Comparison of ENCODE assay signal across 7 mouse cellular contexts in the genomic region with DNA sequence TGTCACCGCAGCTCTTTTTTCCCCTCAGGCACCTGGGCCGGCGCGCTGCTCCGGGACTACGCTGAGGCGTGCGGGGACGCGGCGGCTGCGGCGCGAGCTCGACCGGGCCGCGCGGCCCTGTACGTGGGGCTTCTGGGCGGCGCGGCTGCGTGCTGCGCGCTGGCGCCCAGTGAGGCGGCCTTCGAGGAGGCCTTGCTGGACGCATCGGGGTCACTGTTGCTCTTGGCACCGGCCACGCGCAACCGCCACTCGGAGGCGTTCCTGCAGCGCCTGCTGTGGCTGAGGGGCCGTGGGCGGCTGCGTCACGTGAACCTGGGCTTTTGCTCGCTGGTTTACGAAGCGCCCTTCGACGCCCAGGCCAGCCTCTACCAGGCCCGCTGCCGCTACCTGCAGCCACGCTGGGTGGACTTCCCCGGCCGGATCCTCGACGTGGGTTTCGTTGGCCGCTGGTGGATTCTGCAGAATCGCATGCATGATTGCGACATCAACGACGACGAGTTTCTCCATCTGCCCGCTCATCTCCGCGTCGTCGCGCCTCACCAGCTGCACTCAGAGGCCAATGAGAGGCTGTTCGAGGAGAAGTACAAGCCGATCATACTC. TPM values are rescaled to one million over a fixed set of nuclear protein-coding genes. Genes with fewer than 3 reads are reported as not detected.
A peak's percentile ranks its signal among the peaks of the same experiment; 100 is the strongest.
DNase-seq lines count a peak whose midpoint lies in the region; ATAC-seq and TF ChIP-seq lines count a peak whose summit lies in the region.

No protein-coding gene starts in this region.

- no peaks in the 10 kb centered on the region for H3K27me3 ChIP-seq in G1E (ENCODE audit: insufficient read depth, low read length)
- H3K27me3 ChIP-seq in forebrain, embryonic 15.5 days = no peaks in the 10 kb centered on the region
- no peaks in the 10 kb centered on the region for H3K27me3 ChIP-seq in hindbrain, postnatal 0 days (ENCODE audit: insufficient read depth, low read length)
- no peaks in the 10 kb centered on the region for H3K27me3 ChIP-seq in limb, embryonic 11.5 days (ENCODE audit: control insufficient read depth, insufficient read depth, low read length)
- no peaks in the 10 kb centered on the region for H3K27me3 ChIP-seq in midbrain, embryonic 10.5 days (ENCODE audit: low read depth, poor library complexity, severe bottlenecking)

- peak; percentile 27 for DNase-seq in G1E (ENCODE audit: low spot score)
- peak; percentile 74 for DNase-seq in adrenal gland, postnatal 10 days
- peak; percentile 67 for DNase-seq in hindbrain, postnatal 0 days (ENCODE audit: low spot score)
- peak; percentile 45 for DNase-seq in limb, embryonic 11.5 days (ENCODE audit: low spot score)
- peak; percentile 30 for DNase-seq in midbrain, embryonic 10.5 days (ENCODE audit: low spot score)
- DNase-seq in spleen, postnatal 36 days (ENCODE audit: low spot score in 2 of 2) = peak; percentile 35 to 46

- 1% methylated on average over 54 of the region's 69 CpGs for WGBS in forebrain, embryonic 15.5 days
- WGBS in hindbrain, postnatal 0 days = 1% methylated on average over 59 of the region's 69 CpGs
- WGBS in limb, embryonic 11.5 days = 2% methylated on average over 67 of the region's 69 CpGs
- 3% methylated on average over 69 of the region's 69 CpGs for WGBS in midbrain, embryonic 10.5 days

- peak overlapping the region; percentile 92 for H3K27ac ChIP-seq in forebrain, embryonic 15.5 days (replicated peaks)
- peak overlapping the region; percentile 84 for H3K27ac ChIP-seq in hindbrain, postnatal 0 days
- H3K27ac ChIP-seq in limb, embryonic 11.5 days (replicated peaks; ENCODE audit: low read depth, low read length) = peak overlapping the region; percentile 69
- H3K27ac ChIP-seq in midbrain, embryonic 10.5 days (replicated peaks) = peak overlapping the region; percentile 86

- TF ChIP-seq CTCF in G1E (IDR thresholded peaks at IDR 0.05; ENCODE audit: low read depth, low read length) = no peak
- 0 out of 2 replicates have a peak, but pooled peaks have one; percentile 1 for TF ChIP-seq CTCF in hindbrain, postnatal 0 days (IDR thresholded peaks at IDR 0.05; ENCODE audit: low read depth)

- H3K36me3 ChIP-seq in G1E (replicated peaks) = peaks cover 84% of the 10 kb centered on the region
- peaks cover 38% of the 10 kb centered on the region for H3K36me3 ChIP-seq in forebrain, embryonic 15.5 days
- H3K36me3 ChIP-seq in hindbrain, postnatal 0 days (ENCODE audit: insufficient read depth, low read length) = peaks cover 20% of the 10 kb centered on the region
- H3K36me3 ChIP-seq in limb, embryonic 11.5 days (ENCODE audit: control insufficient read depth, insufficient read depth, low read length) = peaks cover 14% of the 10 kb centered on the region
- H3K36me3 ChIP-seq in midbrain, embryonic 10.5 days = peaks cover 58% of the 10 kb centered on the region

- H3K9ac ChIP-seq in forebrain, embryonic 15.5 days (replicated peaks) = peak overlapping the region; percentile 89
- H3K9ac ChIP-seq in hindbrain, postnatal 0 days (replicated peaks; ENCODE audit: low read length) = peak overlapping the region; percentile 91
- H3K9ac ChIP-seq in limb, embryonic 11.5 days (ENCODE audit: low read length) = peak overlapping the region; percentile 90

- ATAC-seq in G1E (ENCODE audit: extremely low read depth, insufficient number of reproducible peaks, low FRiP score, poor library complexity, severe bottlenecking) = no peak
- ATAC-seq in forebrain, embryonic 15.5 days (replicated peaks) = peak; percentile 62
- ATAC-seq in hindbrain, postnatal 0 days = peak; percentile 64
- peak; percentile 40 for ATAC-seq in limb, embryonic 11.5 days (ENCODE audit: insufficient number of reproducible peaks, low FRiP score, low TSS enrichment, low read depth)

- no peaks in the 10 kb centered on the region for H3K9me3 ChIP-seq in G1E (replicated peaks)
- no peaks in the 10 kb centered on the region for H3K9me3 ChIP-seq in forebrain, embryonic 15.5 days
- H3K9me3 ChIP-seq in hindbrain, postnatal 0 days (ENCODE audit: low read length) = no peaks in the 10 kb centered on the region
- no peaks in the 10 kb centered on the region for H3K9me3 ChIP-seq in limb, embryonic 11.5 days (ENCODE audit: control insufficient read depth, low read length)
- no peaks in the 10 kb centered on the region for H3K9me3 ChIP-seq in midbrain, embryonic 10.5 days (replicated peaks)

- H3K4me3 ChIP-seq in G1E (ENCODE audit: low read depth, low read length) = peak overlapping the region; percentile 90
- peak overlapping the region; percentile 100 for H3K4me3 ChIP-seq in forebrain, embryonic 15.5 days
- peak overlapping the region; percentile 64 for H3K4me3 ChIP-seq in hindbrain, postnatal 0 days (ENCODE audit: low read length)
- H3K4me3 ChIP-seq in limb, embryonic 11.5 days (ENCODE audit: low read depth, low read length) = peak overlapping the region; percentile 91
- peak overlapping the region; percentile 92 for H3K4me3 ChIP-seq in midbrain, embryonic 10.5 days

- H3K4me1 ChIP-seq in G1E (ENCODE audit: insufficient read depth, low read depth, low read length) = peaks cover 54% of the 10 kb centered on the region
- H3K4me1 ChIP-seq in forebrain, embryonic 15.5 days = peaks cover 32% of the 10 kb centered on the region
- H3K4me1 ChIP-seq in hindbrain, postnatal 0 days (ENCODE audit: insufficient read depth, low read length) = peaks cover 5% of the 10 kb centered on the region; the same call in 1 of the 2 replicates
- peaks cover 11% of the 10 kb centered on the region for H3K4me1 ChIP-seq in limb, embryonic 11.5 days (ENCODE audit: control insufficient read depth, insufficient read depth, low read length)
- peaks cover 37% of the 10 kb centered on the region for H3K4me1 ChIP-seq in midbrain, embryonic 10.5 days

- peak overlapping the region; percentile 87 for H3K4me2 ChIP-seq in forebrain, embryonic 15.5 days (replicated peaks)
- peak overlapping the region; percentile 81 for H3K4me2 ChIP-seq in hindbrain, postnatal 0 days (ENCODE audit: low read depth, low read length)
- H3K4me2 ChIP-seq in limb, embryonic 11.5 days (ENCODE audit: low read depth, severe bottlenecking) = peak overlapping the region; percentile 95

RNA-seq across cellular contexts. Expression of a gene that starts 0.6 kb away (rescaled TPM):
- 6.8 and 8.5 TPM in 2 replicates for total RNA-seq in G1E (2014; fragmentation: Nextera tagmentation)
- total RNA-seq in G1E (2017) = 13.2 and 19.0 TPM in 2 replicates
- 4.7 and 5.1 TPM in 2 replicates for polyA plus RNA-seq in G1E (2012)
- total RNA-seq in adrenal gland, postnatal 10 days (2021) = 10 to 100 TPM; 22.9 to 25.1 TPM
- 23.1 and 23.7 TPM in 2 replicates for polyA plus RNA-seq in forebrain, embryonic 15.5 days (2015; fragmentation: Nextera tagmentation; extraction: Ambion mirVana)
- 18.6 and 25.5 TPM in 2 replicates for total RNA-seq in hindbrain, postnatal 0 days (2014; rRNA removed)
- 18.4 and 19.3 TPM in 2 replicates for polyA plus RNA-seq in hindbrain, postnatal 0 days (2015; fragmentation: Nextera tagmentation; extraction: Ambion mirVana)
- 14.0 and 18.0 TPM in 2 replicates for polyA plus RNA-seq in limb, embryonic 11.5 days (2014; fragmentation: Nextera tagmentation; extraction: Ambion mirVana)
- 20.4 and 21.6 TPM in 2 replicates for polyA plus RNA-seq in midbrain, embryonic 10.5 days (2016; fragmentation: Nextera tagmentation; extraction: Ambion mirVana)

RNA-seq across cellular contexts. Expression of a gene that starts 0.7 kb away (rescaled TPM):
- total RNA-seq in G1E (2014; fragmentation: Nextera tagmentation) = 25.1 and 25.5 TPM in 2 replicates
- total RNA-seq in G1E (2017) = 30.7 and 35.9 TPM in 2 replicates
- 18.3 and 20.0 TPM in 2 replicates for polyA plus RNA-seq in G1E (2012)
- total RNA-seq in adrenal gland, postnatal 10 days (2021) = 10 to 100 TPM; 46.3 to 48.3 TPM
- polyA plus RNA-seq in forebrain, embryonic 15.5 days (2015; fragmentation: Nextera tagmentation; extraction: Ambion mirVana) = 58.8 and 61.2 TPM in 2 replicates
- total RNA-seq in hindbrain, postnatal 0 days (2014; rRNA removed) = 63.3 and 66.8 TPM in 2 replicates
- polyA plus RNA-seq in hindbrain, postnatal 0 days (2015; fragmentation: Nextera tagmentation; extraction: Ambion mirVana) = 49.4 and 51.5 TPM in 2 replicates
- 44.1 and 44.9 TPM in 2 replicates for polyA plus RNA-seq in limb, embryonic 11.5 days (2014; fragmentation: Nextera tagmentation; extraction: Ambion mirVana)
- polyA plus RNA-seq in midbrain, embryonic 10.5 days (2016; fragmentation: Nextera tagmentation; extraction: Ambion mirVana) = 32.0 and 37.1 TPM in 2 replicates

RNA-seq across cellular contexts. Expression of a gene that starts 22.7 kb away (rescaled TPM):
- total RNA-seq in G1E (2014; fragmentation: Nextera tagmentation) (85.6 and 96.4 TPM in 2 replicates), G1E (2017) (42.2 and 46.1 TPM in 2 replicates)
- polyA plus RNA-seq in G1E (2012) = 220 and 247 TPM in 2 replicates
- 10 to 100 TPM; 58.7 to 64.8 TPM for total RNA-seq in adrenal gland, postnatal 10 days (2021)
- polyA plus RNA-seq in forebrain, embryonic 15.5 days (2015; fragmentation: Nextera tagmentation; extraction: Ambion mirVana) = 159 and 169 TPM in 2 replicates
- total RNA-seq in hindbrain, postnatal 0 days (2014; rRNA removed) = 171 and 177 TPM in 2 replicates
- polyA plus RNA-seq in hindbrain, postnatal 0 days (2015; fragmentation: Nextera tagmentation; extraction: Ambion mirVana) = 71.5 and 80.6 TPM in 2 replicates
- 143 and 155 TPM in 2 replicates for polyA plus RNA-seq in limb, embryonic 11.5 days (2014; fragmentation: Nextera tagmentation; extraction: Ambion mirVana)
- polyA plus RNA-seq in midbrain, embryonic 10.5 days (2016; fragmentation: Nextera tagmentation; extraction: Ambion mirVana) = 139 and 162 TPM in 2 replicates

RNA-seq across cellular contexts. Expression of a gene that starts 46.5 kb away (rescaled TPM):
- total RNA-seq in G1E (2014; fragmentation: Nextera tagmentation) (71.9 and 79.5 TPM in 2 replicates), G1E (2017) (10.0 and 12.5 TPM in 2 replicates)
- polyA plus RNA-seq in G1E (2012) = 143 and 160 TPM in 2 replicates
- 10 to 100 TPM; 45.1 to 65.4 TPM for total RNA-seq in adrenal gland, postnatal 10 days (2021)
- 37.3 and 46.0 TPM in 2 replicates for polyA plus RNA-seq in forebrain, embryonic 15.5 days (2015; fragmentation: Nextera tagmentation; extraction: Ambion mirVana)
- 84.9 and 92.7 TPM in 2 replicates for total RNA-seq in hindbrain, postnatal 0 days (2014; rRNA removed)
- polyA plus RNA-seq in hindbrain, postnatal 0 days (2015; fragmentation: Nextera tagmentation; extraction: Ambion mirVana) = 20.6 and 25.0 TPM in 2 replicates
- 78.9 and 93.7 TPM in 2 replicates for polyA plus RNA-seq in limb, embryonic 11.5 days (2014; fragmentation: Nextera tagmentation; extraction: Ambion mirVana)
- 54.3 and 57.5 TPM in 2 replicates for polyA plus RNA-seq in midbrain, embryonic 10.5 days (2016; fragmentation: Nextera tagmentation; extraction: Ambion mirVana)
